Mouse (Mus musculus): ENCODE measurements around the gene Cdc34b. TPM values are rescaled to one million over a fixed set of nuclear protein-coding genes. Genes with fewer than 3 reads are reported as not detected.

The Cdc34b gene
- polyA plus RNA-seq, 1 experiment: 0.55 TPM

GRCm38 (mm10) chr11:94729565-94729964 lies 12.0 kb upstream of the Cdc34b start:
- H3K9me3 ChIP-seq (replicated peaks; ENCODE audit: control insufficient read depth, insufficient read depth, low read length, poor library complexity, severe bottlenecking): no peaks in the 10 kb centered on the region
- peaks cover 2% of the 10 kb centered on the region for H3K4me1 ChIP-seq (ENCODE audit: control insufficient read depth, insufficient read depth, low read length)
- H3K27ac ChIP-seq (ENCODE audit: insufficient read depth, low read length): no peak overlapping the region
- TF ChIP-seq CTCF (IDR thresholded peaks at IDR 0.05; ENCODE audit: low read depth, low read length): peak; percentile 17
- no peak for TF ChIP-seq POLR2A (IDR thresholded peaks at IDR 0.05; ENCODE audit: insufficient read depth, low read length)
- no peak overlapping the region for H3K4me3 ChIP-seq (ENCODE audit: low read depth, low read length)
- no peaks in the 10 kb centered on the region for H3K36me3 ChIP-seq (ENCODE audit: control insufficient read depth, insufficient read depth, low read length, poor library complexity, severe bottlenecking)
- no peak overlapping the region for H3K9ac ChIP-seq (ENCODE audit: low read depth, poor library complexity, severe bottlenecking)
- no peaks in the 10 kb centered on the region for H3K27me3 ChIP-seq (ENCODE audit: control insufficient read depth, insufficient read depth, low read length, poor library complexity, severe bottlenecking)

DNA sequence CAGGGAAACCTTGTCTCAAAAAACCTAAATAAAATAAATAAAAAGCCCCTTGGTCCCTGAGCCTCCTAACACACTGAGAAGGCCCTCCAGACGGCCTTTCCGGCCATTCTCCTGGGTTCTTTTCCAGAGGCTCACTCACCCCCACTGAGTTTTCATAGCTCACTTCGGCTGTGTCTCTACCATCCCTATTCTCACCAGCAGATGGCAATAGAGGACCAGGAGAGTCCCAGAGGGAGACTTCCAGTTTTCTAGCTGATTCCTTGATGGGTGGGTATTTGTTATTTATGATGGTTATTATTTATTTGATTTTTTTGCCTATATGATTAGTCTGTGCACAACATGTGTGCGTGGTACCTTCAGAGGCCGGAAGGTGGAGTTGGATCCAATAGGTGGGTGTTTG lies 11.3 kb upstream of the Cdc34b start:
- H3K27ac ChIP-seq (ENCODE audit: insufficient read depth, low read length): no peak overlapping the region
- H3K4me3 ChIP-seq (ENCODE audit: low read depth, low read length): no peak overlapping the region
- no peaks in the 10 kb centered on the region for H3K36me3 ChIP-seq (ENCODE audit: control insufficient read depth, insufficient read depth, low read length, poor library complexity, severe bottlenecking)
- H3K27me3 ChIP-seq (ENCODE audit: control insufficient read depth, insufficient read depth, low read length, poor library complexity, severe bottlenecking): no peaks in the 10 kb centered on the region
- H3K4me1 ChIP-seq (ENCODE audit: control insufficient read depth, insufficient read depth, low read length): peaks cover 2% of the 10 kb centered on the region
- TF ChIP-seq CTCF (IDR thresholded peaks at IDR 0.05; ENCODE audit: low read depth, low read length) (peak; percentile 25), EP300 (IDR thresholded peaks at IDR 0.05; ENCODE audit: insufficient read depth, low read depth, low read length) (no peak)
- no peaks in the 10 kb centered on the region for H3K9me3 ChIP-seq (replicated peaks; ENCODE audit: control insufficient read depth, insufficient read depth, low read length, poor library complexity, severe bottlenecking)
- H3K9ac ChIP-seq (ENCODE audit: low read depth, poor library complexity, severe bottlenecking): no peak overlapping the region

- Histone ChIP-seq H3K9me3 (replicated peaks; ENCODE audit: control insufficient read depth, insufficient read depth, low read length, poor library complexity, severe bottlenecking) (no peaks in the 10 kb centered on the region), H3K27me3 (ENCODE audit: control insufficient read depth, insufficient read depth, low read length, poor library complexity, severe bottlenecking) (no peaks in the 10 kb centered on the region), H3K4me1 (ENCODE audit: control insufficient read depth, insufficient read depth, low read length) (peaks cover 2% of the 10 kb centered on the region), H3K27ac (ENCODE audit: insufficient read depth, low read length) (no peak overlapping the region), H3K4me3 (ENCODE audit: low read depth, low read length) (no peak overlapping the region), H3K9ac (ENCODE audit: low read depth, poor library complexity, severe bottlenecking) (0 out of 2 replicates have a peak overlapping the region, but pooled peaks have one; percentile 24), H3K36me3 (ENCODE audit: control insufficient read depth, insufficient read depth, low read length, poor library complexity, severe bottlenecking) (no peaks in the 10 kb centered on the region)
- TF ChIP-seq CTCF (IDR thresholded peaks at IDR 0.05; ENCODE audit: low read depth, low read length) (no peak), POLR2A (IDR thresholded peaks at IDR 0.05; ENCODE audit: insufficient read depth, low read length) (no peak), EP300 (IDR thresholded peaks at IDR 0.05; ENCODE audit: insufficient read depth, low read depth, low read length) (no peak)
These were observed 10.4 kb upstream of the Cdc34b start for GRCm38 (mm10) chr11:94731229-94731628.

DNA sequence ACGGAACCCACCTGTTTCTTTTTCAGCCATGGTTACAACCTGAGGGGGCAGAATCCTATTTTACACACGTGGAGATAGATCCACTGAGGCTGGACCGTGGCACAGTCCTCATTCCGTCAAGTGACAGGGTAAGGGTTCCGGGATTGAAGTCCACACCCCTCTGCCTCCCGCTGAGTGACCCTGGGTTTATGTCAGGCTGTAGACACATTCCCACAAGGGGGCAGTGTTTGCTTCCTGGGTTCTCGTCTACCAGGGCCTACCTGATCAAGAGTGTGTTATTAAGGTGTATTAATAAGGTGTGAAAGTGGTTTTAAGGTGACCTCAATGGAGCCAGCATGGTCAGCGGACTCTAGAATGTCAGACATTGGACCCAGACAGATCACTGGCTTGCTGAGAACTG lies 8.8 kb upstream of the Cdc34b start:
- no peaks in the 10 kb centered on the region for H3K27me3 ChIP-seq (ENCODE audit: control insufficient read depth, insufficient read depth, low read length, poor library complexity, severe bottlenecking)
- no peak overlapping the region for H3K27ac ChIP-seq (ENCODE audit: insufficient read depth, low read length)
- H3K36me3 ChIP-seq (ENCODE audit: control insufficient read depth, insufficient read depth, low read length, poor library complexity, severe bottlenecking): no peaks in the 10 kb centered on the region
- no peaks in the 10 kb centered on the region for H3K9me3 ChIP-seq (replicated peaks; ENCODE audit: control insufficient read depth, insufficient read depth, low read length, poor library complexity, severe bottlenecking)
- TF ChIP-seq CTCF (IDR thresholded peaks at IDR 0.05; ENCODE audit: low read depth, low read length) (peak; percentile 73), EP300 (IDR thresholded peaks at IDR 0.05; ENCODE audit: insufficient read depth, low read depth, low read length) (no peak), POLR2A (IDR thresholded peaks at IDR 0.05; ENCODE audit: insufficient read depth, low read length) (no peak)
- H3K4me3 ChIP-seq (ENCODE audit: low read depth, low read length): no peak overlapping the region
- H3K4me1 ChIP-seq (ENCODE audit: control insufficient read depth, insufficient read depth, low read length): peaks cover 2% of the 10 kb centered on the region
- H3K9ac ChIP-seq (ENCODE audit: low read depth, poor library complexity, severe bottlenecking): no peak overlapping the region

DNA sequence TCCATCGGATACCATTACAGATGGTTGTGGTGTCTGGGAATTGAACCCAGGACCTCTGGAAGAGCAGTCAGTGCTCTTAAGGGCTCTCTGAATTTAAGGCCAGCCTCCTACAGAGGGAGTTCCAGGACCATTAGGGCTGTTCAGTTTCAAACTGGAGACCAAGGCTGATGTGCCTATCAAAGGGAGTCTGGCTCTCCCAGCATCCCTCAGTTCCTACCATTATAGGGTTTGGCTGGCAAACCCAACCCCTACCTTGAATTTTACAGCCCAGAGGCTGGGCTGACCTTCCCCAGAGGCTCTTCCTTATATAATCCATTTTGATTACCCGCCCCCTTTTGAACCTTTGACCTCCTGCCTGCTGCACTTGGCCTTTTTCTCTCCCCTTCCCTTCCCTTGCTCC lies 5.8 kb upstream of the Cdc34b start:
- no peaks in the 10 kb centered on the region for H3K27me3 ChIP-seq (ENCODE audit: control insufficient read depth, insufficient read depth, low read length, poor library complexity, severe bottlenecking)
- peaks cover 2% of the 10 kb centered on the region for H3K4me1 ChIP-seq (ENCODE audit: control insufficient read depth, insufficient read depth, low read length)
- H3K36me3 ChIP-seq (ENCODE audit: control insufficient read depth, insufficient read depth, low read length, poor library complexity, severe bottlenecking): no peaks in the 10 kb centered on the region
- H3K27ac ChIP-seq (ENCODE audit: insufficient read depth, low read length): no peak overlapping the region
- TF ChIP-seq EP300 (IDR thresholded peaks at IDR 0.05; ENCODE audit: insufficient read depth, low read depth, low read length): no peak
- TF ChIP-seq POLR2A (IDR thresholded peaks at IDR 0.05; ENCODE audit: insufficient read depth, low read length): no peak
- no peak for TF ChIP-seq CTCF (IDR thresholded peaks at IDR 0.05; ENCODE audit: low read depth, low read length)
- H3K9ac ChIP-seq (ENCODE audit: low read depth, poor library complexity, severe bottlenecking): no peak overlapping the region
- no peaks in the 10 kb centered on the region for H3K9me3 ChIP-seq (replicated peaks; ENCODE audit: control insufficient read depth, insufficient read depth, low read length, poor library complexity, severe bottlenecking)
- H3K4me3 ChIP-seq (ENCODE audit: low read depth, low read length): no peak overlapping the region

GRCm38 (mm10) chr11:94752946-94753713 lies 11.5 kb downstream of the Cdc34b start:
- H3K27ac ChIP-seq (ENCODE audit: insufficient read depth, low read length): no peak overlapping the region
- H3K9ac ChIP-seq (ENCODE audit: low read depth, poor library complexity, severe bottlenecking): no peak overlapping the region
- H3K9me3 ChIP-seq (replicated peaks; ENCODE audit: control insufficient read depth, insufficient read depth, low read length, poor library complexity, severe bottlenecking): no peaks in the 10 kb centered on the region
- no peaks in the 10 kb centered on the region for H3K27me3 ChIP-seq (ENCODE audit: control insufficient read depth, insufficient read depth, low read length, poor library complexity, severe bottlenecking)
- no peak overlapping the region for H3K4me3 ChIP-seq (ENCODE audit: low read depth, low read length)
- no peaks in the 10 kb centered on the region for H3K4me1 ChIP-seq (ENCODE audit: control insufficient read depth, insufficient read depth, low read length)
- no peaks in the 10 kb centered on the region for H3K36me3 ChIP-seq (ENCODE audit: control insufficient read depth, insufficient read depth, low read length, poor library complexity, severe bottlenecking)
- TF ChIP-seq EP300 (IDR thresholded peaks at IDR 0.05; ENCODE audit: insufficient read depth, low read depth, low read length) (no peak), CTCF (IDR thresholded peaks at IDR 0.05; ENCODE audit: low read depth, low read length) (no peak), POLR2A (IDR thresholded peaks at IDR 0.05; ENCODE audit: insufficient read depth, low read length) (no peak)
